Mouse (Mus musculus) fibroblast of lung, adult 2 months (primary cell): ENCODE results near the gene Btg4.
"Not testable (repeated sequence)": the region's sequence is repeated elsewhere in the genome, so short reads cannot be mapped to it uniquely, and the experiment has no call there.

Source experiments
- DNase-seq: peaks from one replicate; pipeline ENCODE4 v3.0.0-alpha.2; 2011; ENCODE audit warnings: low read depth

Gene Btg4

DNA sequence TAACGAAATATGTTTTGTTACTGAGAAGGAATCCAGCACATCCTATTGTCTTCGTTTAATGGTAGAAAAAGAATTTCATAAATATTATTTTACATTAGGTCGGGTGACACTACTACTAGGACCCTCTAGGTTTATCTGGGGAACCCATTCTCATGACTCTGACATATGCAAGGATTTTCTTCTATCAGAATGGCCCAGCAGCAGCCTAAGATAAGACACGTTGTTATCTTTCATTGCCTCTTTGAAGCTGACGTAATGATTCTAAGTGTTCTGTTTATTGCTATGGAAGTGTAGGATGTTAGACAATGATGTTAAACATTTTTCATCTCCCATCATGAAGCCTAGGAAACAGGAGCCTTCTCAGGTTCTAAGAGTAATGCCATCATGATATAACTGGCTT lies 33.0 kb downstream of the Btg4 start:
- no peak for DNase-seq

DNA sequence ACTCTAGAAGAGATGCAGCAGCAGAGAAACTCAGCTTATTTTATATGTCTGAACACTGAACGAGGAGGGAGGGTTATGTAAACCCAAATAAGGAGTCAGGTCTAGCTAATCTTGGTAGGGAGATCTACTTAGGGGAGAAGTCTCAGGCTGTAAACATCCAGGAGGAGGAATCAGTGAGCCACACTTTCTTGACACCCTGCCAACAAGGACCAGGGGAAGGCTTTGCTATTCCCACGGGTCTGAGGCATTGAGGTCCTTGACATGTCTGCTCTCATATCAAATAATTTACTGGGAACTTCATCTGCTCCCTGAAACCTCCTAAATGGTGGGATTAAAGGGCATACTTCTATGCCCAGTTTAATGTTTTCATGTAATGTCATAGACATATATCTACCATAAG lies 35.6 kb downstream of the Btg4 start:
- DNase-seq, result no peak

- no peak for DNase-seq
These were observed 41.2 kb downstream of the Btg4 start, which contains the start of gene 4833427G06Rik for GRCm38 (mm10) chr9:51101756-51102425. TSS of gene 4833427G06Rik (minus strand) at chr9:51102078.

DNA sequence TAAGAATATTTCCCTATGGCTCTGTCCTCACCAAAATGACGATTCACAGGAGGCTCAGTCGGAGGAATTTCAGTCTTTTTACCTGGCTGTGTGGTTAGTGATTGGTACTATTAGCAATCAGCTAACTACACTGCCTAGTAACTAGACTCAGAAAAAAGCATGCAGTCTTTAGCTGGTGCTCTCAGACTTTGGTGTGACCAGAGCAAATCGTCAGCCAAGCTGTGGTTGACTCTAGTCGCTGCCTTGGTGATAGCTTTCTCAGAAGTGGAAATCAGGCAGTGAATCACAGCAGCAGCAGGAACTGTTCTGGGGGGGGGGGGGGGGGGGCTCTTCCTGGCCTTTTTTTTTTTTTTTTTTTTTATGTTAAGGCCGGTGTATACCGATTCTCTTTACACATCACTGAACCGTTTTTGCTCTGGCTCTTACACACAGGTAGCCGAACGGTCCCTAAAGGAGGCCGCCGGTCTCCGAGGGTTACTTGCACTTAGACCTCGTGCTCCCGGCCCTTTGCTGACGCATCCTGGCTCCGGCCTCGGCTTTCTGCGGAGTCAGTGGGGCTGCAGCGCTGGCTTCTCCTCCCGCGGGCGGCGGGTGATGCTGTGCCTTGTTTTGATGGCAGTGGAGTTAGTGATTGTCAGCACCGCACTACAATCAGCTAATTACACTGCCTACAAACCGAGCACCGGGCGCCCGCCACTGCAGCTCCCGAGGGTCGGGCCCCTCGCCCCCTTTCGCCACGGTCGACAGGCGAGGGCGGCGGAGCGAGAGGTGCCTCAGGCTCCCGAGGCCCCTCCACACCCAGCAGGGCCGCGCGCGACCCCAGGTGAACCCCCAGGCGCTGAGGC lies 42.5 kb downstream of the Btg4 start:
- DNase-seq, result no peak

DNA sequence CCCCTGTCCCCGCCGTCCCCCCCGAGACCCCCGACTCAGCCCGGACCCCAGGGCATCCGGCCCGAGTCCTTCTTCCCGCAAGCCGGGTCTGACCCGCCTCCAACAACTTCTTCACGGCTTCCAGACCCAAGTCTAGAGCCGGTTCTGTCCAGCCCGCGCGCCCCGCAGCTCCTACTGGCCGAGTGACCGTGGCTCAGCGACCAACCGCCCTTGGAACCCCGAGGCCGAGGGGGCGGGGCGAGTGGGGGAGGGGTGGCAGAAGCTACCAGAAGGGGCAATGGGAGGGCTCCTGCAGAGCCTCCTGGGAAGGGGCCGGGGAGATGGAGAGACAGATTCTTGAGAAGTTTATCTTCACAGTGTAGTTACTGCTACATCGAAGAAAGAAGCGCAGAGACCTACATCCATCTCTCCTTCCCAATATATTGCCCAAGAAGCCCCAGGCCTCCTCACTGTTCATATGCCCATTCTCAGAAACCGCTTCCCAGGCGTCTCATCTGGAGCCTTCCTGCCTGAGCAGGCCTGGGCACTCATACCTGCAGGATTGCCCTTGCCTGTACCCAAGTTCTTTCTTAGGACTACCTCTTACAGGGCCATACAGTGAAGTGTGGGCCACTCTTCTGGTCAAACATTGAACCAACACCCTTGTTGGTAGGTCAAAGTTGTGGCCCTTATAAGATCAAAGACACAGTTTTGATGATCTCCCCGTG lies 43.3 kb downstream of the Btg4 start:
- no peak for DNase-seq

DNA sequence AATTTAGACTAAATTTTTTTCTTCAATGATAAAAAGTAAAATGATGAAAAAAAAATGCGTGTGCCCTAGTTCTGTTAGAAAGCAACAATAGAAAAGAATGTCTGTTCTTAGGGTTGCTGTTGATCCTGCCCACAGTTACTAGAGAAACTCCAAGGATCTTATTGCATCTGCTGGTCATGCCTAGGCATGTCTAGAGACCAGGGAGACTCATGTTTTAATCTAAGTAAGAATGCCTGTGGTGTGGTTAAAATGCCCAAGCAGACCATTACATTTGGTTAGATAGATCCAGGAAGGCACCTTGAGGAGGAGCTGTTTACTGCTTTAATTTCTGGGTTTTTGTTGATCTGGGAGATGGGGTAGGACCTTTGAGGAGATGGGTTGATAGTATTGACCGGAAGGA lies 45.0 kb downstream of the Btg4 start:
- no peak for DNase-seq

DNA sequence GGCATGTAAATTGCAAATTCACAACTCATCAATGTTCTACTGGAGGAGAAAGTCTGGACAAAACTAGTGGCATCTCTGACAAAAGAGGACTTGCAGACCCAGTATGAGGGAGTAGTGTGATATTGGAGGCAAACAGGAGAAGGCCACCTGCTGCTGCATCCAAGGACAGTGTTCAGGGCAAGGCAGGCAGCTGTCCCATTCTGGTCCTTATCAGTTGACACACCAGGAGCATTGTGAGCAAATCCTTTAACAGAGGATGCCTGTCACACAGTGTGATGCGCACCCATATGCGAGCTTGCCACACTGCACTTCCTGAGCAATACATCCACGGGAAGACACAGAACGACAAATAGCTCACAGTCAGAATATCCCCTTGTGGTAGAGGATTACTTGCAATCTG lies 54.1 kb downstream of the Btg4 start:
- no peak for DNase-seq

- no peak for DNase-seq
These were observed 76.3 kb downstream of the Btg4 start for GRCm38 (mm10) chr9:51136985-51137384.

- no peak for DNase-seq
These were observed 76.7 kb downstream of the Btg4 start for GRCm38 (mm10) chr9:51137432-51137831.

- DNase-seq, result no peak
These were observed 77.1 kb downstream of the Btg4 start for GRCm38 (mm10) chr9:51137836-51138235.

- no peak for DNase-seq
These were observed 77.6 kb downstream of the Btg4 start for GRCm38 (mm10) chr9:51138301-51138700.

GRCm38 (mm10) chr9:51139401-51139800 lies 78.7 kb downstream of the Btg4 start:
- not testable (repeated sequence) for DNase-seq

- no peak for DNase-seq
These were observed 80.0 kb downstream of the Btg4 start for GRCm38 (mm10) chr9:51140711-51141110.

DNA sequence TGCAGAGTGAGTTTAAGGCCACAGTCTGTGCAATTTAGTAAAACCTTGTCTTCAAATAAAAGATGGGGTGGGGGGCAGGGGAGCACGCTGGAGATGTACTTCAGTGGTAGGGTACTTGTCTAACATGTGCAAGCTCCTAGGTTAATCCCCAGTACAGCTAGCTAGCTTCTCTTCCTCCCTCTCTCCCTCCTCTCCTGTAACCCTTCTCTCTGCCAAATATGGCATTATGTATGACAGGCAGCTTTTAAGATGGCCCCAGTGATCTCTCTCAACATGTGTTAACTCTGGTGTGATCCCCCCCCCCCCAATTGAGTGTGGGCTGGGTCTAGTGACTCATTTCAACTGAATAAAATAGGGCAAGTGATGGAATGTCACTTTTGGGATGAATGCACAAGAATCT lies 82.7 kb downstream of the Btg4 start:
- DNase-seq, result no peak

DNA sequence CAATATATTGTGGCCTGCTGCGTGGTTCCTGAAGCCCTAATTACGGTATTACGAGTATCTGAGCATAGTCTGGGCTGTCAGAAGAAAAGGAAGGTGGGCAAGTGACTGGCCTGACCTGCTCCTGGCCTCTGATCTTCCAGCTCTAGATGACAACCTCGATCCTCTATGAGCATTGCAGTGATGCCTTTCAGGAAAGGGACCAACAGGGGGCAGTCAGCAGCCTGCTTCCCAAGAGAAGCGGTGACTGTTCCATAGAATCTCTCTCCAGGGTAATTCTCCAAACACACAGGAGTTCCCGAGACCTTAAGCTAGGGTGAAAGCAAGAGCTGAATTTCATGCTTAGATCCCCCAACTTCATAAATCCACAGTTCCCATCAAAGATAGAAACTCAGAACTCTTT lies 83.5 kb downstream of the Btg4 start:
- no peak for DNase-seq

DNA sequence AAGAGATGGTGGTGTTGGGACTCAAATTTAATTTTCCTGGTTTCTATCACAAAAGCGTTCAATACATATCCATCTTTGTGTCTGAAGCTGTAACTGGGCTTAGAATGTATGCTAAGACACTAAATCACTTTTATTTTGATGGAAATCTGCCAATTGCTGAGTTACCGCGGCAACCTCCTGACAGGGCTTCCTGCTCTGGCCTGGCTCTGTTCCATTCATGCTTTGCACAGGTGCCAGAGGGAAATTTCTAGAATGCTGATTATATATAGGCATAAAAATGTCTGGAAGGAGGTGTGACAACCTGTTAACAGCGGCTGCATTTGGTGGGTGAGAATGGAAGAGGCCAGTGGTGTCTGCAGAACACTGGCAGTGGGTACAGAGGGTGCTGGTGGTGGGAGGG lies 85.8 kb downstream of the Btg4 start:
- no peak for DNase-seq

DNA sequence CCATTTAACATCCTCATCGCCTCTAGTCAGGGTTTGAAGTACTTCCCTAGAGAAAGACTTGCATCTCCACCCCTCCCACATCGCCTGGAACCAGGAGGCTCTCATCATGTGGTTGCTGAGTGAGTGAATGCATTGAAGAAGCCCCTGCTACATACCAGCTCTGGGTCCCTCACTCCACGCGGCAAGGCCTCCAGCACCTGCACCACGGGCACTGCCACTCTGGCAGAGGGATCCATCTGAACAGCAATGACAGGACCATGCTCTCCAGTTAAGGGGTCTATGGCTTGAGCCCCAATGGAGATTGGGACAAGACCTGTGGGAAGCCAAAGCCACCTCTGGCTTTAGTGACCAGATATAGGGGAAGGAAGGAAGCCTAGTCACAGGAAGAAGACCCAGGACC lies 86.6 kb downstream of the Btg4 start:
- no peak for DNase-seq

- DNase-seq, result peak; percentile 65
These were observed 91.5 kb downstream of the Btg4 start for GRCm38 (mm10) chr9:51152079-51152752.

- DNase-seq, result peak; percentile 29
These were observed 101.2 kb downstream of the Btg4 start for GRCm38 (mm10) chr9:51161771-51162388.

DNA sequence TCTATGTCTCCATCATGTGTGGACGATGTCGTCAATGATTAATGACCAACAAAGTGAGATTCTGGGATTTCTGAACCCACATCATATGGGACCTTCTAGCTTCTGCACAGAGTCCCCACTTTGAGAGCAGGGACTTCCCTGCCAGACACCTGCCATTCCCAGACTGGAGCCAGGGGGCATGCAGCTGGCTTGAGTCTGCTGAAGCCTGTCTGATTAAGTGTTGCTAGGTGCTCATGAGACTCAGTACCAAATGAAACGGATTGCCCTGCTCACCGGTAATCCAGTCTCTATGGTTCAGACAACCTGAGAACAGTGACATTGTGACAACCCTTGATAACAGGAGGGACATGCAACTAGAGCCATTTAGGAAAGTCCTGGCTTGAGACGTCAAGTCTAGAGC lies 103.3 kb downstream of the Btg4 start:
- no peak for DNase-seq

GRCm38 (mm10) chr9:51165312-51166180 lies 104.8 kb downstream of the Btg4 start, which contains the start of gene Gm32742:
TSS of gene Gm32742 (minus strand) at chr9:51165517.
- no peak for DNase-seq
